Mouse (Mus musculus): ENCODE results near the gene Nkx2-5.
A peak's percentile ranks its signal among the peaks of the same experiment; 100 is the strongest.

Nkx2-5 gene

DNA sequence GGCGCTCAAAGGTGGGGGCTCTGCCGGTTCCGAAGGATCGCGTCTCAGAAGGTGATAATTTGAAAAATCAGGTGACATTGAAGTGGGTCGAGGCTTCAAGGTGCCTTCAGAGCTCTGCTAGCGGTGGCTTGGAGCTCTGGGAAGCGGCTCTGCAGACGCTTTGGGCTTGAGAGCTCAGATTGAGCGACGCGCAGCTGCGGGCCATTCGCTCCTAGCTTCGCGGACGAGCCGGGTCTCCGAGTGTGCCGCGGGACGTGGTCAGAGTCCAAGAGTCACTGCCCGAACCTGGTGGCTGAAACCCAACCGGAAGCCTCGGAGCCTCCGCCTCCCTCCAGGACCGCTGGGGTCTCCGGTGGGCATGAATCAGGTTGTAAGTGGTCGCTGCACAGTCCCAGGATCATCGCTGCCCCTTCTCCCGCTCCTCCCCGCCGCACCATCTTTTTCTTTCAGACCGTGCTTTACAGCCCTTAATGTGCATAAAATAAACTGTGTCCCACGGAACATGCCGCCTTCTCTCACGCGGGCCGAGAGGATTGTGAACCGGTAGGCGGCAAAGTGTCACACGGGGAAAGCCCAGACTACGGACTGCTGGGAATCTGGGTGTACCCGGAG lies 5.0 kb upstream of the Nkx2-5 start:
- peak; percentile 12 for DNase-seq

DNA sequence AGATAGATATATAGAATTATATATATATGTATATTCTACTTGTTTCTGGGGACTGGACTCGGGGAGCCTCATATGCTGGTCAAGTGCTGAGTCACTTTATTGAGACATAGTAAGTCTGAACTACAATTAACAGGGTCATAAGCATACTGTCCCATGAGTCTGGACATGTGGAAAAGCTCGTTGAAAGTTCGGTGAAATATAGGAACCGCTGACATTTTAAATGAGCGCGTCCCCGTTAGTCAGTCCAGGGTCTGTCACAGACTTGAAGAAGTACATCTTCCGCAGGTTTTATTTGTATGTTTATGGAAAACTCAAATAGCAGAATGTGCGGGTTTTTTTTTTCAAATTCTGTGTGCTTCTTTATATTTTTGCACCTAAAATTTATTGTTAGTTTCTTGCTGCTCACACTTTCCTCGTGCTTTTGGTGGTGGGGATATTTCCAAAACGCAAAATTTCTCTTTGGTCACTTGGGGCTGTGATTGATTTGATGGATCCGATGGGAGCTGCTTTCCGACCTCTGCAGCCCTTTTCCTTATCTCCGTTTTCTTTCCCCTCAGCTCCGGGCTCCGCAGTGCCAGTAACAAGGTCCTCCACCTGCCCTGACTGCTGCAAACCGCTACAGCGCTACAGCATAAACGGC lies 4.4 kb upstream of the Nkx2-5 start:
- no peak for DNase-seq

DNA sequence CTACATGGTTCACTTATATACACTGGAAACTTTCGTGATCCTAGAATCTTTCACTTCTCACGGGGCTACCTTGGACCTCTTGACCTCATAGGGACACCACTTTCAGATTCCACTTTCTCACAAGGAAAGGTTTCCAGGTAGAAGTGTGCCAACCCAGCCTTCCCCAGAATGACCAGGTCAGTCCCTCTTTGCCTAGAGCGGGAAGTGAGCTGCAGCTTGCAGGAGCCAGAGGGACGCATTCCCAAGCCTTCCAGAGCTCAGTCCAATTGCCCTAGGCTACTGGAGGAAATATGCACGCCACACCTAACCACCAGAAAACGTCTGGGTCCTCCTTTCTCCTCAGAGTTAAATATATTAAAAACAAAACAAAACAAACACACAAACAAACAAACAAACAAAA lies 3.4 kb upstream of the Nkx2-5 start:
- no peak for DNase-seq

DNA sequence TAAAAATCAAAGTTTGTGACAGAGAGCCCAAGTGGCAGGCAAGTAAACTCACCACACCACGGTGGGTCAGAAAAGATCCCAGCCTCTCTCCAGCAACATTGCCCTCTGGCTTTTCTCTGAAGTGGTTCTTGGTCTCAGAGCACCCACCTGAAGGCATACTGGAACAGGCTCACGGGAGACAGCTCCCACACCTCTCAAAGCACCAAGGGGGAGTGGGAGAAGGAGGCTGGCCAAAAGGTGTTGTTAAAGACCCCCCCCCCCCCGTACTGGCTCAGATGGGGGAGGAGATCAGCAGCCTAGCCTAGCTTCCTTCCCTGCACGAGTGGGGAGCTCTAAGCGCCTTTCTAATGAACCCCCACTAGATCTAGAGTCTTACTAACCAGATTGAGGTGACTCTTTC lies 3.0 kb upstream of the Nkx2-5 start:
- no peak for DNase-seq

DNA sequence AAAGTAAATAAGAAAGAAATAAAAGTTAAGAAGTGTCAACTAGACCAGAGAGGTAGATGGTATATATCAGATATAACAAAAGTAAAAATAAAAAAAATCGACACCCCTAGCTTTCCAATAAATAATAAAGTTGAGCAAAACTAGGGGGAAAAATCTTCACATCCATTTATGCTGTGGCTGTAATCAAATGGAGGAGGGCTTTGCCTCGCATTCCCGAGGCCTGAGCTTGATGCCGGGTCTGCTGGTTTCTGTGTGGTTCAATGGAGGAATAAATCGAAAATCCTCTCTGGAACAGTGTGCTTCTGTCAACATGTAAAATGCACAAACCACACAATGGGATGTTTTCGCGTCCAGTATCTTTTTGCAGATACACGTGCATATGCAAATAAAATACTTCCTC lies 1.6 kb upstream of the Nkx2-5 start:
- DNase-seq = no peak

DNA sequence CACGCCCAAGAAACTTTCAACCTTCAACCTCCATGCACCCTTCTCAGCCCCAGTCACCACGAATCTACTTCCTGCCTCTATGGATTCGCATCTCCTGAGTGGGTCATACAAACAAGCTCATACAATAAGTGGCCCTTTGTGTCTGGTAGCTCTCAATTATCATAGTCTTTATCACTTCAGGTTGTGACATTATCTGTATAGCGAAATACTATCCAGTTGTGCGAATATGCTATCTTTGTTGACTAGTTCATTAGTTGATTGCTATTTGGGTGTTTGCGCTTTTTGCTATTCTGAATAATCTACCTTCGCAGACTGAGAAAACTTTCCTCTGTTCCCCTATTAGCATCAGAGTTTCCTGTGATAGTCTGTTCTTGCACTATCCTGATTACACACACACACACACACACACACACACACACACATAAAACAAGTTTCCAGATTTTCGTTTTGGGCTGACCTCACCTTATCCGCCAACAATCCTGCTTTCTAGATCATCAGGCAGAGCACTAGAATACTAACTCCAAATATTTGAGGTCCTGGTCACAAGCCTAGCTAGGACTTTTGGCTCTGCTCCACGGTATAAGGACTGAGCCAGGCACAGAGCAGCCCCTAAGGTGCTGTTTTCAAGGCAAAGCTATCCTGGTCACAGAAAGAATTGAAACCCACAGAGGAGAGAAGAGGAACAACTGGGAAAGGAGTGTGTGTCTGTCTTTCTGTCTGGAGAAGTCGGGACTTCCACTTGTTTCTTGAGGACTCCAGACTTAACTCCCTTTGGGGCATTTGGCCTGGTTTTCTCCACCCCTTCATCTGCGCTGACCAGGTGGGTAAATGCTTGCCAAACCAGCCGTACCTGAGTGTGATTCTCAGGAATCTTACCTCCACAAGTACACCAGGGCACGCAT lies 591 bp upstream of the Nkx2-5 start:
- DNase-seq = no peak

DNA sequence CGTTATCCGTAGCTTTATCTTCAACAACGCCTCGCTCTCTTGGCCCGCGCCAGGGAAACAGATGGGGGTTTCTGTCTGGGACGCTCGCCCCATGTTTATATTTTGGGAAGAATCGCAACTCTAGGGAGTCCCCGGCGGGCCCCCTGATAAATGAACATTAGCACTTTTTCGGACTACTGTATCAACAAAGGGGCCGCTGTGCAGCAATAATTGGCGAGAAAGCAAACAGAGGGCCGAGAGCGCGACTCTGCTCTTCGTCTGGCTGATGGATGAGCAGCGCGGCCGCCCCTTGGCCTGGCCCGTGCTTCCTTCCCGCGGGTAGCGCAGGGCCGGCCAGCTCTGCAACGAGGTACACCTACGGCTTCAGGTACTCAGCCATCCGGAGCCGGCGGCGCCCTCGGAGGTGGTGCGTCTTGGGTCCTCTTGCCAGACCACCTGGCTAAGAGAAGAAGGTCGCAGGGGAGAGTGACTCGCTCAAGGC lies 398 bp downstream of the Nkx2-5 start:
- DNase-seq = no peak

DNA sequence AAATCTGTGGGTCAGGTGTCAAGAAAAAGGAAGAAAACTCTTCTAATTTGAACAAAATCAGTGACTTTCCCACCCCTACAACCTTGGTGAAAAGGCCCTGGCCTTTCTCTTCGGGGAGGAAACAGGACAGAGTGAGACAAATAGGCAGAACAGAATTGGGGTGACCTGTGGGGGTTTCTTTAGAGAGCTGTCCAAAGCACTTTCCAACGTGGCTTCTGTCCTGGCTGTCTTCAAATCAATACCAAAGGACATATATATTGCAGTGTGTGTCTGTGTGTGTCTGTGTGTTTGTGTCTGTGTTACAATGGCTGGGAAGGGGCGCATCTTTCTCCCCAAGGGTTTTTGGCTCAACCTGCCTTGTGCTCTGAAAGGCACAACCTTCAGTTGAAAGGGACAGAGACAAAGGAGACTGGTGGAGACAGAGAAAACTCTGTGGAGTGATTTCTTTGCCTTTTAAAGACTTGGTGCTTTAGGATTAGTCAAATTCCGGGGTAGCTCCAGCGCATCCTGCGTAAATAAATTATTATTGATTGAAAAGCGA lies 1.0 kb downstream of the Nkx2-5 start:
- DNase-seq = no peak

DNA sequence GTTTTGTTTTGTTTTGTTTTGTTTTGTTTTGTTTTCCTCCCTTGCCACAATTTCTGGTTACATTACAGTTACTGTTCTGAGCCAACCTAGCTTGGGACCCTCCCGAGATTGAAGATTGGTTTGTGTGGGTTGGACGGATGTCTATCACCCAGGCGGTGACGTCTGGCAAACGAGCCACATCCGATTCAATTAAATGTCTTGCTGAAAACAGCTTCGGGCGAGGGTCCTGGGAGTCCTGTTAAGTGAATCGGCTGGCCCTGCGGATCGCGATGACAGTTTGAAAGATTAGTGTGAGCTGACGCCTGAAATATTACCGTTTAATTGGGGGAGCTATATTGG lies 1.6 kb downstream of the Nkx2-5 start:
- DNase-seq = no peak

DNA sequence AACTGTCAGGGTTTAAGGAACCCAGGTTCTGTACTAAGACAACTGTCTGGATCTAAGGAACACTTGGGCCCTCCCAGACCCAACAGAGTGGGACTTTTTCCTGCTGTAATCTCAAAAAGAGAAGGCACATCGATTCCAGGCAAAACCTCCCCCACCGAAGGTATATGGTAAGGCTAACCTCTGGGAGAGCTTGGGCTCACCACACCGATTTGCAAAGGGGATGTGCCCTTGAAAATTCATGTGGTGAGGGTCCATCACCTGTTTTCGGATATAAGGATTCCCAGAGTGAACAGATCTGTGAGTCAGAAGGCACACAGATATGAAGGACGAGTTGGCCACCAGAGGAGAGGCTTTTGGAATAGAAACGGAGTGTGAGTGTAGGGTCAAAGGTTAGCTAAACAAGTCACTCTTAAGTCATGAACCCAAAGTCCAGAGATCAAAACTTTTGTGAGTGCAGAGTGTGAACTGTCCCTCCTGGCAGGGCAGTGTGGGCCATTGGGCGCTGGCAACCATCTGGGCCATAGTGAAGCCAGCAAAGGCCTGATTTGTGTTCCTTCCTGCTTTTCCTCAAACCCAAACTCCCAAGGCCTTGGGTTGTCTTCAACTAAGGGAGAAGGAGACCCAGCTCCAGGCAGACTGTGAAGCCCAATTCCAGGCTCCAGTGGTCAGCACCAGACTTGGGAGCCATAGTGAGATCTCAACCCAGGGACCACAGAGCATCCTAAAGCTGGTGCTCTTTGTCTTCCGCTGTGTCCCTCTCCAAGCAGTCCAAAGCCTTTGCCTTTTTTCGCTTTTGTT lies 2.2 kb downstream of the Nkx2-5 start:
- no peak for DNase-seq

DNA sequence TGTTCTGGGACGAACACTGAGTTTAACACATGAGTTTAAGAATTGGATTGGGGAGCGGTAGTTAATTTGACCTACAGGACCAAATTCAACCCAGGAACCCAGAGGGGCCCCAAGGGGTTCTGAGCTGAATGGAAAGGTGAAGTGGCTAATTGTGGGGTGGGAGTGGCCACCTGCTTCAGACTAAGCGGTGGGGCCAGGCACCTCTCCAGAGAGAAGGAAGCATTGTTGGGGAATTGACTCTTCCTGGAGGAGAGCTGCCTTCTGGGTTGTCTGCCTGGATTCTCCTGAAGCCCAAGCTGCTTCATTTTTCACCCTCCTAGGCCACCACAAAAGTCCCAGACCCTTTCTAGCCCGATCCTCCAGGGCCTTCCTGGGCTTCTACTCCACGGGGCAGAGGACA lies 2.8 kb downstream of the Nkx2-5 start:
- DNase-seq = no peak

DNA sequence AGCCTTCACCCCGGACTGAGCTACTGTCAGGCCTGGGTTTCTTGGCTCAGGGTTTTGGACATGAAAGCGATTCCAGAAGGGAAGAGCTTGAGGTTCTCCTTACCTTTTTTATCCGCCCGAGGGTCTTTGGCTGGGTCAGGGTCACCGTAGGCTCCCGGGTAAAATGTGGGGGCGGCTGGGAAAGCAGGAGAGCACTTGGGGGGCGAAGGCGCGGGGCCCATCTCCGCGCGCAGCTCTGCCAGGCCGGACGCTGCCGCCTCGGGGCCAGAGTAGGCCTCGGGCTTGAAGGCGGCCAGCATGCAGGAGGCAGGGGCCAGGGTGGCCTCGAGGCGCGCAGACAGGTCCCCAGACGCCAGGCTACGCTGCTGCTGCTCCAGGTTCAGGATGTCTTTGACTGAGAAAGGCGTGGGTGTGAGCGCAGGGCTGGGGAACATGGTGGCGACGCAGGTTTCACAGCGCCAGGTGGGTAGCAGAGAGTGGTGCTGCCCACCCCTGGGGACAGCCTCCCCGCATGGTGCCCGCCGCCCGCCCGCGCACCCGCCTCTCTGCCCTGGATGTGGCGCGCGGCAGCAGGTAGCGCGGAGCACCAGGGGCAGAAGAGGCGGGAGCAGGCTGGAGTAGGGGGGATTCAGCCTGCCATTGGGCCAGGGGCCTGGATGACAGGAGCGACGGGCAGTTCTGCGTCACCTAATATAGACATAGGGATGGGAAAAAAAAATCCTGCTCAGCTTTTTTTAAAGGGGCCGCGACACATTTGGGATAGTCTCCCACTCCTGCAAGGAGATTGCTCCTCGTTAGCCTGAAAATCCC lies 3.7 kb downstream of the Nkx2-5 start:
- no peak for DNase-seq

DNA sequence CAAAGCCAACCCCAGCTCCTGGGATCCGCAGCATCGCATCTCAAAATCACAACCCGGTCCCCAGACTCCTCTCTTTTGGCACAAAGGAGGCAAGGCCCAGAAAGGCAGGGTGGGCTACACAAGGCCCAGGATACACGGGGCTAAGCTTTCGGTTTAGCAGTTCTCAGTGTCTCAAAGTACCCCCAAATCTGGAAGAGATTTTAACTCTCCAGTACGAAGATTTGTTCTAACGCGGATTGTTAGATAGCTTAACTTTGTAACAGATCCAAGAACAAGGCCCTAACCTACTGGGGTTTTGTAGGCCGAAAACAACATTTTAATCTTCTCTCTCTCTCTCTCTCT lies 4.4 kb downstream of the Nkx2-5 start:
- DNase-seq = no peak

DNA sequence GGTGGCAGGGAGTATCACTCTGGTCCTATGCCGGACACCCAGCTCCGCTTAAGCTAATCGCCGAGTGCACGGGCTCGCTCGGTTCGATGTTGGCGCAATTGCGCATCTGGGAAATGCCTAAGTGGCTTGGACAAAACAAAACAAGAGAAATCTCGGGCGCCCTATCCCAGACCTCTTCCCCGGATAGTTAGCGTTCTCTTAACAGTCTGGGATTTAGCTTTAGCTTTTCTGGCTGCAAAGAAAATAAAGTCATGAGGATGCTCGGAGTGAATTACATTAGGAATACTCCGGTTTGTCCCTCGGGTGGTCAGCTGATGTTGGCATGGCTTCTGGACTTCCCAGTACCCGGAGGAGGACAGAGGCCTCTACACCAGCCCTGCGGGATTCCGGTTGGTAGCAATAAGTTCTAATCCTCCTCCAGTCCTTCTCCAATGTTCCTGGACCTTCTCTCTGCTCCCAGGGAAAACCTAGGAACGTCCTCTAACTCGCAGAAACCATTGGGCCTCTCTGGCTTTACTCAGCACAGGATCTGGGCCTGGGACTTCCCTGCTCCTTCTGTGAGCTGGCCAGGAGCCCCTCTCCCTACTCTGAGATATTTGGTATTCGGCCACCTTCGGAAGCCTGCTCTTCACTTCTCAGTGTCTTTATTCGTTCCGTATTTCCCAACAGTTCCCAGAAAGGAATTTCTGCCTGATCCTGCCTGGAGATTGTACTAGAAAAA lies 4.9 kb downstream of the Nkx2-5 start:
- DNase-seq = no peak

DNA sequence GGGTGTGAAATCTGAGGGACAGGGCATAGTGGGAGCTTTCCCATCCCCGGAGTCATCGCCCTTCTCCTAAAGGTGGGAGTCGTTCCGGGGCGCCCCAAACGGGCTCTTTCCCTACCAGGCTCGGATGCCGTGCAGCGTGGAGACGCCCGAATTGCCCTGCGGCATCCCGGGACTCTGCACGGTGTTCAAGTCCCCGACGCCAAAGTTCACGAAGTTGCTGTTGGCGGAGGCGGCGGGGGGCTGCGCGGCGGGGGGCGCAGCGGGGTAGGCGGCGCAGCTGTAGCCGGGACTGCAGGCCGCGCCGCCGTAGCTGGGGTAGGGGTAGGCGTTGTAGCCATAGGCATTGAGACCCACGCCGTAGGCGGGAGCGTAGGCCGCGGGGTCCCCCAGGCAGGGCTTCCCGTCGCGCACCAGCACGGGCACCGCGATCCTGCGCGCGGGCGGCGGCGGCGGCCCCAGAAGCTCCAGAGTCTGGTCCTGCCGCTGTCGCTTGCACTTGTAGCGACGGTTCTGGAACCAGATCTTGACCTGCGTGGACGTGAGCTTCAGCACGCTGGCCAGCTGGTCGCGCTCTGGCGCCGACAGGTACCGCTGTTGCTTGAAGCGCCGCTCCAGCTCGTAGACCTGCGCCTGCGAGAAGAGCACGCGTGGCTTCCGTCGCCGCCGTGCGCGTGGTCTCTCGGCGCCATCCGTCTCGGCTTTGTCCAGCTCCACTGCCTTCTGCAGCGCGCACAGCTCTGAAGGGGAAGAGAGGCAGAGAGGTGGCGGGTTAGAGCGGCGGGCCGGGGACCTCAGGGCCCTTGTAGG lies 5.7 kb downstream of the Nkx2-5 start:
- DNase-seq = no peak

DNA sequence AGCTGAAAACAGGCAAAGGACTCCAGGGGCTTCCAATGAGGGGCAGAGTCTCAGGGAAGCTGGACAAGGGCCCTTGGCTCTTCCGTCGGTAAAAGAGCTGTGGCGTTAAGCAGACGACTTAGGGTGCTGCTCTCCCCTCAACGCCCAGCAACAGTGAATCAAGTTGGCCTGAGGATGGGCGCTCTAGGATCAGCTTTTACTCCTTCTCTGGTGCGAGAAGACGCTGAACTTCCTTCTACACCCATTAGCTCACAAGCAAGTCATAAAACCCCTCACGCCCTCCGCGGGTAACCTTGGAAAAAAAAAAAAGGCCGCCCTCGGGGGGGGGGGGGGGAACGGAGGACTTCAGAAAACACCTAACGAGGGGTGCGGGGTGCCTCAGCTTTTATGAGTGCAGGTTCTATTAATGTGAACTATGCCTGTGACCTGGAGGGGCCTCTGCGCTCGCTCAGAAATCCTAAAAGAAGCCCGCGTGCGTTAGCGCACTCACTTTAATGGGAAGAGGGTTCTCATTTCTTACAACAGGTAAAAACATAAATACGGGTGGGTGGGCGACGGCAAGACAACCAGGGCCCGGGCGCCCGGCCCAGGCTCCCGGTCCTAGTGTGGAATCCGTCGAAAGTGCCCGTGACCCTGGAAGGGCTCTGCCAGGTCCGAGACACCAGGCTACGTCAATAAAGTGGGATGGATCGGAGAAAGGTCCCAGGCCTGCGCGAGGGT lies 6.5 kb downstream of the Nkx2-5 start:
- DNase-seq = no peak

DNA sequence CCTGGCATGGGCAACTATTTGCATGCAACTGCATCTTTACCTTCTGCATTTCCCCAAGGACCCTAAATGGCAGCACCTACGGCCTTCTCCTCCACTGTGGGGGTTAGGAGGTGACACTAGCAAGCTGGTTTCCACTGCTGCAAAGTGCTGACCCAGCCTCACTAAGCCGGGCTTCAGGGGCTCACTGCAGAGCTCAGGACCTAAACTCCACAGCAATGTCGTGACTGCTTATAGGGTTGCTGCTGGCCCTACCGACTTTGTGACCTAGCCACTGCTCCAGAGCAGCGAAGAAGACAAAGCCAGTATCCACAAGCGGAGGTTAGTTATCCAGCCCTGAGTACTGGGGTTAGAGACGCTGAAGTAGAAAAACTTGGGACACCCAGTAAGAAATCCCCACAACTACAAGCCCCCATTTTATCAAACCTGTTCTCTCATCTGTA lies 7.2 kb downstream of the Nkx2-5 start:
- DNase-seq = no peak

DNA sequence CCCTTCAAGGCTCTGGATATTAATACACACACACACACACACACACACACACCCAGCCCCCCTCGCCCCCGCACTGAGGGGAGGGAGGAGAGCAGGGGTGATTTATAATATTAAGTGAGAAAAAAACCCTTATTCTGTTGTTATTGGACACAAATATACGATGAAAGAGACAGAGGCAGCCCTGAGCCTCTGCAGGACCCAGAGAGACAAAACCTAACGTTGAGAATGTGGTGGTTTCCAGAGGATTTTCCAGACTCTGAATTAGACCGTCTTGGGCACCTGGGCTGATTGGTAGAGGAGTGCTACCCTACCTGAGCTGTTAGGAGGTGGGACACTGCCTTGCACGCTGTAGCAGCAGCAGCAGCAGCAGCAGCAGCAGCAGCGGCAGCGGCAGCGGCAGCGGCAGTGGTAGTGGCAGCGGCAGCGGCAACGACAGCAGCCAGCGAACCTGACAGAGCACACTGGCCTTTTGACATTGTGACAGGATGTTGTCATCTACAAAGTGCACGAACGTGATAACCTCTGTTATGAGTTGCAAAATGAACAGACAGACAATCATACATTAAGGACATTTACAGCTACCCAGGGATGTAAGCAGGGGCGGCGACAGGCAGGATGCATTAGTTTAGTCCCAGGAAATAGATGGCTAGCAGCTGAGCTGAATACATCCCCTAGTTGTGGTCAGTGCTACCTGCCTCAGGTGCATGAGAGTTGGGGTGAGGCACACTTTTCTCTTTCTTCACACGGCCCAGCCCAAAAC lies 7.8 kb downstream of the Nkx2-5 start:
- DNase-seq = no peak

DNA sequence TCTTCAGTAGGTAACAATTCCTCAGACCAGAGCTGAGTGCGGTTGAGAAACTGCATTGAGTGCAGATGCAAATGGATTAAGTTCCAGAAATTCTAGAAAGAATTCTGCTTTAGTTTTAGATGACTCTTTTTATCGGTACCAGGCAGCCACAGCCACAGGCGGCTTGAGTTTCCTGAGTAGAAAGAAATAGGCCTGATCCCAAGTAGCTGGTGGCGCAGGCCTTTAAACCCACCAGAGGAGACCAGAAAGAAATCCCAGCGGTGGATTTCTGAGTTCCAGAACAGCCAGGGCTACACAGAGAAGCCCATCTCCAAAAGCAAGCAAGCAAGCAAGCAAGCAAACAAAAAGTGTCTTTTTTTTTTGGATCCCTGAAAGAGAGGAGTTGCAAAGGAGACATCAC lies 8.4 kb downstream of the Nkx2-5 start:
- no peak for DNase-seq
